Mouse (Mus musculus): Measurements from ENCODE around the gene Tbxas1. TPM values are rescaled to one million over a fixed set of nuclear protein-coding genes. Genes with fewer than 3 reads are reported as not detected.
A peak's percentile ranks its signal among the peaks of the same experiment; 100 is the strongest.

Gene Tbxas1
- polyA plus RNA-seq, 1 experiment from 2014 or later, result 1.9 TPM

DNA sequence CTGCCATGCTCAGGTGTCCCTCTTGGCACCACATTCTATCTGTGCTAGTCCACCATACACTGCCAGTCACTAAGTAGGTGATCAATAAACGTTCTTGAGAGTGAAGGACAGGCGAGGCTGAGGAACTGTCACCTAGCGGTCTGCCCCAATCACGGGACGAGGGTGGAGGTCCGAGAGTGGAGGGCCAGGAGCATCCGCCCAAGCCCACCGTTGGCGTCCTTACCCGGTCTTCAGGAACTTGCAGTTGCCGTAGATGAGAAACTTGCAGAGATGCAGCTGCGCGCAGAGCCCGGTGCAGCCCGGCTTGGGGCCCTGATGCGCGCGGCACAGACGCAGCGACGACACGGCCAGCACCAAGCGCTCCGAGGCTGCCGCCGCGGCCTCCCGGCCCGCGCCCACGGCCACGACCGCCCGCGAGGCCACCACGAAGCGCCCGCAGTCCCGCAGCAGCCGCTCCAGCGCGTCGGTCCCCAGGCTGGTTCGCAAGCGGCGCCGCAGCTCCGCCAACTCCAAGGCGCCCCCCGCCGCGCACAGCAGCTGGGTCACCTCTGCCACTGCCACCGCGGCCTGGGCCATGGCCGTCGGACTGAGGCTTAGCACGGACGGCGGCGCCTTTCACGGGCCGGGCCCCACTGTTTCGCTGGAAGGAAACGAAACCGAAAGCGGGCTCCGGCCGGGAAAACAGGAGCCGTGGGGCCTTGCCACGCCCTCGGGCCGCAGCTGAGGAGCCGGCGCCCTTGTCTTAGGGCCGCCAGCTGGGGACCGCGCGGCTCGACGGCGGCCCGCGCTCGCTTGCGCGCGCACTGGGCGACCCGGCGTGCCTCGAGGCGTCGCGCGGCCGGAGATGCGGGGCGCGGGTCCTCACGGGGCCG, 242.6 kb downstream of the Tbxas1 start, which contains the start of gene Parp12:
Gene Parp12 (minus strand): TSS at position 766 of the 872 bp plus-strand sequence.
- peaks cover 61% of the 10 kb centered on the region for H3K27me3 ChIP-seq (ENCODE audit: insufficient read depth, poor library complexity, severe bottlenecking)
- H3K9me3 ChIP-seq, result peaks cover 9% of the 10 kb centered on the region
- 4% methylated on average over 101 of the region's 101 CpGs for WGBS
- DNase-seq (ENCODE audit: low spot score), result peak; percentile 58
- no peaks in the 10 kb centered on the region for H3K36me3 ChIP-seq
- peak within 1 kb of the TSS; percentile 84 for H3K27ac ChIP-seq
- H3K4me3 ChIP-seq, result peak within 1 kb of the TSS; percentile 65
- H3K4me1 ChIP-seq (replicated peaks), result peaks cover 10% of the 10 kb centered on the region

GRCm38 (mm10) chr6:39118456-39118881, 243.3 kb downstream of the Tbxas1 start:
- peak; percentile 48 for DNase-seq (ENCODE audit: low spot score)
- peaks cover 10% of the 10 kb centered on the region for H3K4me1 ChIP-seq (replicated peaks)
- H3K9me3 ChIP-seq, result peaks cover 9% of the 10 kb centered on the region
- peak overlapping the region; percentile 84 for H3K27ac ChIP-seq
- no peaks in the 10 kb centered on the region for H3K36me3 ChIP-seq
- H3K4me3 ChIP-seq, result peak overlapping the region; percentile 65
- peaks cover 61% of the 10 kb centered on the region for H3K27me3 ChIP-seq (ENCODE audit: insufficient read depth, poor library complexity, severe bottlenecking)
- 12% methylated on average over 49 of the region's 49 CpGs for WGBS

GRCm38 (mm10) chr6:39120685-39121084, 245.5 kb downstream of the Tbxas1 start:
- H3K4me1 ChIP-seq (replicated peaks), result peaks cover 10% of the 10 kb centered on the region
- H3K36me3 ChIP-seq, result no peaks in the 10 kb centered on the region
- WGBS, result 75% methylated on average over 3 of the region's 3 CpGs
- peaks cover 48% of the 10 kb centered on the region for H3K27me3 ChIP-seq (ENCODE audit: insufficient read depth, poor library complexity, severe bottlenecking)
- H3K4me3 ChIP-seq, result no peak overlapping the region
- no peak for DNase-seq (ENCODE audit: low spot score)
- H3K9me3 ChIP-seq, result peaks cover 9% of the 10 kb centered on the region
- no peak overlapping the region for H3K27ac ChIP-seq

DNA sequence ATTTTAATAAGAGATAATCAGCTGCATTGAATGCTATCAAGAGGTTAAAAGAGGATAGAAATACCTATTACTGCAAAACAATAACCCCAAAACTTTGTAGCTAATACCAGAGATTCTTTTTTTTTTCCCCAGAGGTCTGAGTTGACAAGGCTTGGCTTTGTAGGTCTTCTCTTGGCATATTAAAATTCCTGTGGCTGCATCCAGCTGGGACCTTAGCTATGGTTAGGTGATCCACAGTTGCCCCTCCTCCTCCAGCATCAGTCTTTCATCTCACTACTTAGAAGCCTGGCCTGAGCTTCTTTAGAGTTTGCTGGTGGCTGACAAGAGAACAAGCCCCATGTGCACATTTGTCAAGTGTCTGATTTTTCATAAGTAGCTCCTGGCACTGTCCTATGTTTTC, 249.5 kb downstream of the Tbxas1 start:
- no peaks in the 10 kb centered on the region for H3K4me1 ChIP-seq (replicated peaks)
- DNase-seq (ENCODE audit: low spot score), result no peak
- 0 out of 2 replicates have a peak, but pooled peaks cover 3% of the 10 kb centered on the region for H3K36me3 ChIP-seq
- no peak overlapping the region for H3K4me3 ChIP-seq
- H3K9me3 ChIP-seq, result peaks cover 15% of the 10 kb centered on the region
- H3K27ac ChIP-seq, result no peak overlapping the region
- peaks cover 8% of the 10 kb centered on the region for H3K27me3 ChIP-seq (ENCODE audit: insufficient read depth, poor library complexity, severe bottlenecking)

- 30% methylated on average over 4 of the region's 4 CpGs for WGBS
- H3K9me3 ChIP-seq, result peaks cover 15% of the 10 kb centered on the region
- no peak overlapping the region for H3K4me3 ChIP-seq
- no peak overlapping the region for H3K27ac ChIP-seq
- no peaks in the 10 kb centered on the region for H3K27me3 ChIP-seq (ENCODE audit: insufficient read depth, poor library complexity, severe bottlenecking)
- DNase-seq (ENCODE audit: low spot score), result no peak
- H3K36me3 ChIP-seq, result peaks cover 41% of the 10 kb centered on the region
- H3K4me1 ChIP-seq (replicated peaks), result 0 out of 2 replicates have a peak, but pooled peaks cover 4% of the 10 kb centered on the region
Observed at GRCm38 (mm10) chr6:39131480-39131879, 256.3 kb downstream of the Tbxas1 start.

GRCm38 (mm10) chr6:39132556-39132955, 257.4 kb downstream of the Tbxas1 start:
- WGBS, result 63% methylated on average over 5 of the region's 5 CpGs

More at GRCm38 (mm10) chr6:39132556-39132955, 257.4 kb downstream of the Tbxas1 start:
- H3K27me3 ChIP-seq (ENCODE audit: insufficient read depth, poor library complexity, severe bottlenecking), result no peaks in the 10 kb centered on the region
- H3K4me1 ChIP-seq (replicated peaks), result 0 out of 2 replicates have a peak, but pooled peaks cover 4% of the 10 kb centered on the region
- H3K27ac ChIP-seq, result no peak overlapping the region
- H3K36me3 ChIP-seq, result peaks cover 49% of the 10 kb centered on the region
- peaks cover 9% of the 10 kb centered on the region for H3K9me3 ChIP-seq
- no peak for DNase-seq (ENCODE audit: low spot score)
- H3K4me3 ChIP-seq, result no peak overlapping the region

Other genes starting within 250 kb of the Tbxas1 start
- 0.05 and 0.14 TPM in 2 replicates for gene Klrg2, start 238.2 kb upstream of the Tbxas1 start, polyA plus RNA-seq (2016; fragmentation: Nextera tagmentation; extraction: Ambion mirVana)
- 1.1 and 1.7 TPM in 2 replicates for gene Clec2l, start 212.3 kb upstream of the Tbxas1 start, polyA plus RNA-seq (2016; fragmentation: Nextera tagmentation; extraction: Ambion mirVana)
- 28.5 and 29.6 TPM in 2 replicates for gene Hipk2, start 761 bp downstream of the Tbxas1 start, polyA plus RNA-seq (2016; fragmentation: Nextera tagmentation; extraction: Ambion mirVana)
- gene Parp12, start 242.9 kb downstream of the Tbxas1 start, polyA plus RNA-seq (2016; fragmentation: Nextera tagmentation; extraction: Ambion mirVana), result 1.6 and 2.1 TPM in 2 replicates